Mouse (Mus musculus) stomach, postnatal 0 days (tissue): ENCODE measurements around the gene Defb25.

Experiments
- CTCF ChIP-seq: IDR thresholded peaks from 2 replicates; pipeline ENCODE4 v1.5.1; 2016; ENCODE audit warnings: antibody characterized with exemption, low read depth, mild to moderate bottlenecking, moderate library complexity
- EP300 ChIP-seq: optimal IDR thresholded peaks from 2 replicates; pipeline ENCODE3; 2016; ENCODE audit warnings: antibody characterized with exemption

- TF ChIP-seq CTCF (peak; percentile 60), EP300 (no peak)
Observed at GRCm38 (mm10) chr2:152617374-152617773, 5.5 kb downstream of the Defb25 start.
